Mouse (Mus musculus) bone marrow macrophage, adult 2 months (primary cell): Measurements from ENCODE around the gene Aig1.

Experiments
- CTCF ChIP-seq: IDR thresholded peaks from 2 replicates; pipeline ENCODE4 v1.5.1; 2012; ENCODE audit warnings: low read depth, mild to moderate bottlenecking, low read length, moderate library complexity
- POLR2A ChIP-seq: IDR thresholded peaks from 2 replicates; pipeline ENCODE4 v1.6.1; 2012; ENCODE audit warnings: mild to moderate bottlenecking, low read depth, low read length, borderline replicate concordance

GRCm38 (mm10) chr10:13693276-13693675 lies 175.5 kb downstream of the Aig1 start:
- TF ChIP-seq CTCF (no peak), POLR2A (no peak)
